Mouse (Mus musculus) cortical plate, adult 2 months (tissue): Measurements from ENCODE around the gene Cpne4.

ENCODE experiments used
- CTCF ChIP-seq: fragments of 200-500 bp; IDR thresholded peaks from 2 replicates; pipeline ENCODE4 v1.5.1; 2011; ENCODE audit warnings: mild to moderate bottlenecking, control low read depth, low read length; ENCODE audit not compliant: insufficient read depth; ENCODE audit errors: extremely low read depth
- POLR2A ChIP-seq: fragments of 200-500 bp; IDR thresholded peaks from 2 replicates; pipeline ENCODE4 v1.6.1; 2011; ENCODE audit warnings: mild to moderate bottlenecking, low read length, control low read depth; ENCODE audit not compliant: insufficient read depth; ENCODE audit errors: extremely low read depth

DNA sequence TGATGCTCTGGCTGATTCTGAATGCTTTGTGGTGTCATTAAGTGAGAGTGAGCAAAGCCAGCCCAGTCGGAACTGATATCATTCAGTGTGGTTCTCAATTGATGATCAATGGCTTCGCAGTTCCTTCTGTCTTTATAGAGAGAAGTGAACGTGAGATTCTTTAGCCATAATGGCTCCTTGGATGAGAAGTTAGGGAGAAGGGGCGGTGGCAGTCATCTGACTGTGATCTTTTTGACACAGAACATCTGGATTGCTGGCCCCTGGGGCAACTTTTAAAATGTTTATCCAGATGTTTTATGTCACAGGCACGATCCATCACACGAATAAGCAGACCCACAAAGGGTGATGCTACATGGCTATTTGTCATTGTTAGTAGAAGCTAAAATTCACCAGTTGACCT, 35.6 kb downstream of the Cpne4 start:
- TF ChIP-seq CTCF (no peak), POLR2A (no peak)
